Mouse (Mus musculus): Measurements from ENCODE around the gene Epsti1. TPM values are rescaled to one million over a fixed set of nuclear protein-coding genes. Genes with fewer than 3 reads are reported as not detected.

The Epsti1 gene
- polyA plus RNA-seq, 1 experiment from 2014 or later = 0.47 TPM

DNA sequence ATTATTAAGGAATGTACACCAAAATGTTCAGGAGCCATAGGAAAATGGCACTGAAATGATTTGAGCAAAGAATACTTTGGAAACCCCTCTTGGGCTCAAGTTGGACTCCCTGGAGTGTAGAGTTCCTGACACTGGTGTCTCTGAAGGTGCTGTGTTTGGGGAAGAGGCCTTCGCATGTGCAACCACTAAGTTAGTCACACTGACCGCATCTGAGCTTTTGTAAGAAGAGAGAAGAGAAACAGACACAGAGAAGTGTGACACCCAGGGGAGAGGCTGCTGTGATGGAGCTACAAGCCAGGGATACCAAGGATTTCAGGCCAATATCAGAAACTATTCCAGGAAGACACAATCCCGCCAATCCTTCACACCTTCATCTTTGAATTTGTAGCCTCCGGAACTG lies 17.1 kb upstream of the Epsti1 start:
- Histone ChIP-seq H3K4me3 (ENCODE audit: low read depth, low read length) (no peak overlapping the region), H3K27me3 (ENCODE audit: insufficient read depth, low read length) (no peaks in the 10 kb centered on the region), H3K9me3 (ENCODE audit: low read depth, low read length) (no peaks in the 10 kb centered on the region), H3K9ac (no peak overlapping the region), H3K27ac (ENCODE audit: low read depth) (no peak overlapping the region), H3K36me3 (ENCODE audit: insufficient read depth) (no peaks in the 10 kb centered on the region), H3K4me1 (ENCODE audit: insufficient read depth) (no peaks in the 10 kb centered on the region), H3K4me2 (no peak overlapping the region)
- TF ChIP-seq CTCF (IDR thresholded peaks at IDR 0.05; ENCODE audit: low read depth) = no peak
- DNase-seq (no peak), ATAC-seq (ENCODE audit: insufficient read depth) (no peak)
- WGBS = 64% methylated on average over 4 of the region's 4 CpGs

GRCm38 (mm10) chr14:77889911-77890310 lies 14.1 kb upstream of the Epsti1 start:
- no peaks in the 10 kb centered on the region for H3K4me1 ChIP-seq (ENCODE audit: insufficient read depth)
- DNase-seq (no peak), ATAC-seq (ENCODE audit: insufficient read depth) (no peak)
- H3K9ac ChIP-seq = no peak overlapping the region
- no peak overlapping the region for H3K27ac ChIP-seq (ENCODE audit: low read depth)
- H3K36me3 ChIP-seq (ENCODE audit: insufficient read depth) = no peaks in the 10 kb centered on the region
- no peak overlapping the region for H3K4me2 ChIP-seq
- 83% methylated on average over 7 of the region's 7 CpGs for WGBS
- TF ChIP-seq CTCF (IDR thresholded peaks at IDR 0.05; ENCODE audit: low read depth) = no peak
- H3K9me3 ChIP-seq (ENCODE audit: low read depth, low read length) = no peaks in the 10 kb centered on the region
- no peak overlapping the region for H3K4me3 ChIP-seq (ENCODE audit: low read depth, low read length)
- H3K27me3 ChIP-seq (ENCODE audit: insufficient read depth, low read length) = no peaks in the 10 kb centered on the region

GRCm38 (mm10) chr14:77895951-77896350 lies 8.1 kb upstream of the Epsti1 start:
- WGBS = 79% methylated on average over 3 of the region's 3 CpGs

DNA sequence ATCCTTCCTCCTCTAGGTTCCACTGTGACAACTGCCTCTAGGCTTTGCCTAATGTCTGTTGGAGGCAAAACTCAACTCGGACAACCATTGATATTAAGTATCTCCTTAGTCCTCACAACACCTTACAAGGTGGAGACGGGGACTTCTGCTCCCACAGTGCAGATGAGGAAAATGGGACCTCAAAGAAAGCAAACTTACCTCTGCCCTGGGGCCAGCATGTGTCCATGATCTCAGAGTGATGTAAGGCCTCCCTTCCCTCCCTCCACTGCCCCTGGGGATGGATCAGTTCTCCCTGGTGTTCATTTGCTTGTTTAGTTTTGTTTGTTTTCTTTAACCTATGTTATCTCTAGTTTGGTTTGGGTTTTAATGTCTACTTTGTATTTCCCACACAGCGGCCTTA lies 1.5 kb upstream of the Epsti1 start:
- TF ChIP-seq CTCF (IDR thresholded peaks at IDR 0.05; ENCODE audit: low read depth) = no peak
- DNase-seq = no peak
- no peak overlapping the region for H3K4me2 ChIP-seq
- no peaks in the 10 kb centered on the region for H3K27me3 ChIP-seq (ENCODE audit: insufficient read depth, low read length)
- H3K9ac ChIP-seq = no peak overlapping the region
- H3K4me1 ChIP-seq (ENCODE audit: insufficient read depth) = no peaks in the 10 kb centered on the region
- no peak for ATAC-seq (ENCODE audit: insufficient read depth)
- H3K27ac ChIP-seq (ENCODE audit: low read depth) = no peak overlapping the region
- H3K4me3 ChIP-seq (ENCODE audit: low read depth, low read length) = no peak overlapping the region
- 92% methylated on average over 3 of the region's 3 CpGs for WGBS
- H3K9me3 ChIP-seq (ENCODE audit: low read depth, low read length) = no peaks in the 10 kb centered on the region
- no peaks in the 10 kb centered on the region for H3K36me3 ChIP-seq (ENCODE audit: insufficient read depth)

More at GRCm38 (mm10) chr14:77895951-77896350, 8.1 kb upstream of the Epsti1 start:
- H3K4me3 ChIP-seq (ENCODE audit: low read depth, low read length) = no peak overlapping the region
- no peaks in the 10 kb centered on the region for H3K27me3 ChIP-seq (ENCODE audit: insufficient read depth, low read length)
- DNase-seq (no peak), ATAC-seq (ENCODE audit: insufficient read depth) (no peak)
- H3K9me3 ChIP-seq (ENCODE audit: low read depth, low read length) = no peaks in the 10 kb centered on the region
- no peak overlapping the region for H3K27ac ChIP-seq (ENCODE audit: low read depth)
- no peaks in the 10 kb centered on the region for H3K4me1 ChIP-seq (ENCODE audit: insufficient read depth)
- no peak overlapping the region for H3K4me2 ChIP-seq
- H3K9ac ChIP-seq = no peak overlapping the region
- TF ChIP-seq CTCF (IDR thresholded peaks at IDR 0.05; ENCODE audit: low read depth) = no peak
- H3K36me3 ChIP-seq (ENCODE audit: insufficient read depth) = no peaks in the 10 kb centered on the region

- no peak overlapping the region for H3K27ac ChIP-seq (ENCODE audit: low read depth)
- no peak overlapping the region for H3K4me2 ChIP-seq
- no peaks in the 10 kb centered on the region for H3K27me3 ChIP-seq (ENCODE audit: insufficient read depth, low read length)
- no peaks in the 10 kb centered on the region for H3K4me1 ChIP-seq (ENCODE audit: insufficient read depth)
- 61% methylated on average over 5 of the region's 5 CpGs for WGBS
- TF ChIP-seq CTCF (IDR thresholded peaks at IDR 0.05; ENCODE audit: low read depth) = no peak
- no peak overlapping the region for H3K4me3 ChIP-seq (ENCODE audit: low read depth, low read length)
- ATAC-seq (ENCODE audit: insufficient read depth) (no peak), DNase-seq (no peak)
- H3K9me3 ChIP-seq (ENCODE audit: low read depth, low read length) = no peaks in the 10 kb centered on the region
- no peak overlapping the region for H3K9ac ChIP-seq
- H3K36me3 ChIP-seq (ENCODE audit: insufficient read depth) = no peaks in the 10 kb centered on the region
These were observed 1.4 kb downstream of the Epsti1 start for GRCm38 (mm10) chr14:77905466-77905865.

DNA sequence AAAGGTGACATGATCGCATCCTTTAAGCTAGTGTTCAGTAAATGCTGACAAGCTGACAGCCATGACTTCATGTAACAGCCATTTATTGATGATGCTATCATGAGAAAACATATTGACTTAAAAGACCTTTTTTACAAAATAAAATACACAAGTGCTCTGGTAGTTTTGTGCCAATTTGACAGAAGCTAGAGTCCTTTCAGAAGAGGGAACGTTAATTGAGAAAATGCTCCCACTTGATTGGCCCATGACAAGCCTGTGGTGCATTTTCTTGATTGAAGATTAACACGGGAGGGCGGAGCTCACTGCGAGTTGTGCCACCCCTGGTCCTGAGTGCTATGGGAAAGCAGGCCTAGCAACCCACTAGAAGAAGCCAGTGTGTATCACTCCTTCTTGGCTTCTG lies 2.5 kb downstream of the Epsti1 start:
- no peak for ATAC-seq (ENCODE audit: insufficient read depth)
- TF ChIP-seq CTCF (IDR thresholded peaks at IDR 0.05; ENCODE audit: low read depth) = no peak
- Histone ChIP-seq H3K27ac (ENCODE audit: low read depth) (no peak overlapping the region), H3K4me3 (ENCODE audit: low read depth, low read length) (no peak overlapping the region), H3K36me3 (ENCODE audit: insufficient read depth) (no peaks in the 10 kb centered on the region), H3K4me2 (no peak overlapping the region), H3K27me3 (ENCODE audit: insufficient read depth, low read length) (no peaks in the 10 kb centered on the region), H3K9me3 (ENCODE audit: low read depth, low read length) (no peaks in the 10 kb centered on the region), H3K9ac (no peak overlapping the region), H3K4me1 (ENCODE audit: insufficient read depth) (no peaks in the 10 kb centered on the region)
- 81% methylated on average over 5 of the region's 5 CpGs for WGBS
- no peak for DNase-seq

DNA sequence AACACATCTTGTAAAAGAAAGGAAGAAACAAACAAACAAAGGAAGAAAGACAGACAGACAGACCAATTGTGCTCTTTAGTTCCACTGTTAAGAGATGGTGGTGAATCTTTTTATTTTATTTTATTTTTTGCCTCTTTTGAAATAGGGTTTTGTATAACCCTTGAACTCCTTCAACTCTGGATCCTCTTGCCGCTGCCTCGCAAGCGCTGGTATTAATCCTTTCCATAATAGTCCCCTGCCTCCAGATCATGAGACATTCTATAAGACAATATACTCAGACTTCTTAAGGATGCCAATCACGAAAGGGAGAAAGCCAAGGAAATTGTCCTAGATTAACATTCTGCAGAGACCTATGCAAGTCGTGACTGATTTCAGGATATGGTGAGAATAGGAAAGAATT lies 11.7 kb downstream of the Epsti1 start:
- ATAC-seq (ENCODE audit: insufficient read depth) (no peak), DNase-seq (no peak)
- 88% methylated on average over 5 of the region's 5 CpGs for WGBS

DNA sequence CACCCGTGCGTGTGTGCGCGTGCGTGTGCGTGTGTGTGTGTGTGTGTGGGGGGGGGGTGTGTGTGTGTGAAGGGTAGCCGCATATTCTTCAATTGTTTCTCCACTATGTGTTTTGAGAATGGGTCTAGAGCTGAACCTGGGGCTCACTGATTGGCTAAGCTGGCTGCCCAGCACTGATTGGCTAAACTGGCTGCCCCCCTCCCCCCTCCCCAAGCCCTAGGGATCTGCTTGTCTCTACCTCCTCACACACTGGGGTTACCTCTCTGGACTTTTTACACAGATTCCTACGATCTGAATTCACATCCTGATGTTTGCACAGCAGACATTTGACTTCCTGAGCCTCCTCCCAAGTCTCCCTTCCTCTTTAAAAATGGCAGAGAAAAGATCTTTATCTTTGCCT lies 17.6 kb downstream of the Epsti1 start:
- WGBS = 87% methylated on average over 8 of the region's 8 CpGs
- TF ChIP-seq CTCF (IDR thresholded peaks at IDR 0.05; ENCODE audit: low read depth) = no peak
- Histone ChIP-seq H3K9ac (no peak overlapping the region), H3K4me1 (ENCODE audit: insufficient read depth) (no peaks in the 10 kb centered on the region), H3K36me3 (ENCODE audit: insufficient read depth) (no peaks in the 10 kb centered on the region), H3K9me3 (ENCODE audit: low read depth, low read length) (no peaks in the 10 kb centered on the region), H3K27ac (ENCODE audit: low read depth) (no peak overlapping the region), H3K4me2 (no peak overlapping the region), H3K27me3 (ENCODE audit: insufficient read depth, low read length) (no peaks in the 10 kb centered on the region), H3K4me3 (ENCODE audit: low read depth, low read length) (no peak overlapping the region)
- no peak for ATAC-seq (ENCODE audit: insufficient read depth)
- DNase-seq = no peak

More for the DNA sequence above, 11.7 kb downstream of the Epsti1 start:
- no peaks in the 10 kb centered on the region for H3K9me3 ChIP-seq (ENCODE audit: low read depth, low read length)
- H3K4me2 ChIP-seq = no peak overlapping the region
- no peaks in the 10 kb centered on the region for H3K27me3 ChIP-seq (ENCODE audit: insufficient read depth, low read length)
- H3K36me3 ChIP-seq (ENCODE audit: insufficient read depth) = no peaks in the 10 kb centered on the region
- TF ChIP-seq CTCF (IDR thresholded peaks at IDR 0.05; ENCODE audit: low read depth) = no peak
- H3K4me3 ChIP-seq (ENCODE audit: low read depth, low read length) = no peak overlapping the region
- H3K9ac ChIP-seq = no peak overlapping the region
- H3K4me1 ChIP-seq (ENCODE audit: insufficient read depth) = no peaks in the 10 kb centered on the region
- no peak overlapping the region for H3K27ac ChIP-seq (ENCODE audit: low read depth)

Data from lung, embryonic 14.5 days (tissue).